Mouse (Mus musculus): ENCODE measurements at regions not wholly inside any gene's neighbourhood (a gene's known extent, or its start where the extent isn't known, plus 50 kb on each side); places are given as distances from the start of the nearest gene placed in this dataset.

GRCm38 (mm10) chr17:45889451-45889850, 142.7 kb downstream of the Vegfa start:
- no peaks in the 10 kb centered on the region for H3K36me3 ChIP-seq (ENCODE audit: control insufficient read depth, insufficient read depth, low read length)
- DNase-seq (no peak), ATAC-seq (ENCODE audit: low FRiP score, low TSS enrichment) (no peak)
- no peak overlapping the region for H3K4me3 ChIP-seq (replicated peaks; ENCODE audit: low read depth, low read length)
- no peak overlapping the region for H3K27ac ChIP-seq (replicated peaks; ENCODE audit: low read depth, low read length)
- H3K9me3 ChIP-seq (ENCODE audit: control insufficient read depth, low read length): no peaks in the 10 kb centered on the region
- no peaks in the 10 kb centered on the region for H3K27me3 ChIP-seq (ENCODE audit: control insufficient read depth, insufficient read depth, low read length)
- no peak overlapping the region for H3K4me2 ChIP-seq (ENCODE audit: low read length)
- H3K9ac ChIP-seq (replicated peaks; ENCODE audit: low read length): no peak overlapping the region
- WGBS: 63% methylated on average over 8 of the region's 8 CpGs
- H3K4me1 ChIP-seq (ENCODE audit: control insufficient read depth, insufficient read depth, low read length): 0 out of 2 replicates have a peak, but pooled peaks cover 5% of the 10 kb centered on the region

GRCm38 (mm10) chr17:45889051-45889450, 143.1 kb downstream of the Vegfa start:
- DNase-seq (no peak), ATAC-seq (ENCODE audit: low FRiP score, low TSS enrichment) (no peak)
- Histone ChIP-seq H3K36me3 (ENCODE audit: control insufficient read depth, insufficient read depth, low read length) (no peaks in the 10 kb centered on the region), H3K27me3 (ENCODE audit: control insufficient read depth, insufficient read depth, low read length) (no peaks in the 10 kb centered on the region), H3K9me3 (ENCODE audit: control insufficient read depth, low read length) (no peaks in the 10 kb centered on the region), H3K9ac (replicated peaks; ENCODE audit: low read length) (no peak overlapping the region), H3K4me3 (replicated peaks; ENCODE audit: low read depth, low read length) (no peak overlapping the region), H3K27ac (replicated peaks; ENCODE audit: low read depth, low read length) (no peak overlapping the region), H3K4me1 (ENCODE audit: control insufficient read depth, insufficient read depth, low read length) (0 out of 2 replicates have a peak, but pooled peaks cover 5% of the 10 kb centered on the region), H3K4me2 (ENCODE audit: low read length) (no peak overlapping the region)
- WGBS: 78% methylated on average over 7 of the region's 7 CpGs

GRCm38 (mm10) chr17:45886420-45887049, 145.6 kb downstream of the Vegfa start:
- no peak overlapping the region for H3K4me2 ChIP-seq (ENCODE audit: low read length)
- no peak for ATAC-seq (ENCODE audit: low FRiP score, low TSS enrichment)
- DNase-seq: peak; percentile 49
- no peak overlapping the region for H3K27ac ChIP-seq (replicated peaks; ENCODE audit: low read depth, low read length)
- WGBS: 5% methylated on average over 17 of the region's 17 CpGs
- 0 out of 2 replicates have a peak, but pooled peaks cover 5% of the 10 kb centered on the region for H3K4me1 ChIP-seq (ENCODE audit: control insufficient read depth, insufficient read depth, low read length)
- H3K27me3 ChIP-seq (ENCODE audit: control insufficient read depth, insufficient read depth, low read length): no peaks in the 10 kb centered on the region
- no peaks in the 10 kb centered on the region for H3K9me3 ChIP-seq (ENCODE audit: control insufficient read depth, low read length)
- H3K36me3 ChIP-seq (ENCODE audit: control insufficient read depth, insufficient read depth, low read length): no peaks in the 10 kb centered on the region
- no peak overlapping the region for H3K4me3 ChIP-seq (replicated peaks; ENCODE audit: low read depth, low read length)
- H3K9ac ChIP-seq (replicated peaks; ENCODE audit: low read length): no peak overlapping the region

GRCm38 (mm10) chr17:45885461-45886336, 146.5 kb downstream of the Vegfa start:
- H3K9ac ChIP-seq (replicated peaks; ENCODE audit: low read length): no peak overlapping the region
- H3K36me3 ChIP-seq (ENCODE audit: control insufficient read depth, insufficient read depth, low read length): no peaks in the 10 kb centered on the region
- WGBS: 75% methylated on average over 24 of the region's 24 CpGs
- H3K27me3 ChIP-seq (ENCODE audit: control insufficient read depth, insufficient read depth, low read length): no peaks in the 10 kb centered on the region
- H3K27ac ChIP-seq (replicated peaks; ENCODE audit: low read depth, low read length): no peak overlapping the region
- H3K9me3 ChIP-seq (ENCODE audit: control insufficient read depth, low read length): no peaks in the 10 kb centered on the region
- DNase-seq (no peak), ATAC-seq (ENCODE audit: low FRiP score, low TSS enrichment) (no peak)
- no peak overlapping the region for H3K4me2 ChIP-seq (ENCODE audit: low read length)
- H3K4me1 ChIP-seq (ENCODE audit: control insufficient read depth, insufficient read depth, low read length): 0 out of 2 replicates have a peak, but pooled peaks cover 5% of the 10 kb centered on the region
- H3K4me3 ChIP-seq (replicated peaks; ENCODE audit: low read depth, low read length): no peak overlapping the region

GRCm38 (mm10) chr17:45884021-45884722, 148.0 kb downstream of the Vegfa start:
- ATAC-seq (ENCODE audit: low FRiP score, low TSS enrichment) (no peak), DNase-seq (no peak)
- 78% methylated on average over 9 of the region's 9 CpGs for WGBS
- no peaks in the 10 kb centered on the region for H3K27me3 ChIP-seq (ENCODE audit: control insufficient read depth, insufficient read depth, low read length)
- H3K4me2 ChIP-seq (ENCODE audit: low read length): no peak overlapping the region
- H3K4me3 ChIP-seq (replicated peaks; ENCODE audit: low read depth, low read length): no peak overlapping the region
- H3K4me1 ChIP-seq (ENCODE audit: control insufficient read depth, insufficient read depth, low read length): 0 out of 2 replicates have a peak, but pooled peaks cover 5% of the 10 kb centered on the region
- H3K27ac ChIP-seq (replicated peaks; ENCODE audit: low read depth, low read length): no peak overlapping the region
- H3K9me3 ChIP-seq (ENCODE audit: control insufficient read depth, low read length): no peaks in the 10 kb centered on the region
- no peak overlapping the region for H3K9ac ChIP-seq (replicated peaks; ENCODE audit: low read length)
- no peaks in the 10 kb centered on the region for H3K36me3 ChIP-seq (ENCODE audit: control insufficient read depth, insufficient read depth, low read length)

GRCm38 (mm10) chr17:45882682-45883081, 149.0 kb upstream of the 1600014C23Rik start:
- H3K27ac ChIP-seq (replicated peaks; ENCODE audit: low read depth, low read length): no peak overlapping the region
- H3K4me1 ChIP-seq (ENCODE audit: control insufficient read depth, insufficient read depth, low read length): 0 out of 2 replicates have a peak, but pooled peaks cover 5% of the 10 kb centered on the region
- no peak overlapping the region for H3K4me3 ChIP-seq (replicated peaks; ENCODE audit: low read depth, low read length)
- H3K9me3 ChIP-seq (ENCODE audit: control insufficient read depth, low read length): no peaks in the 10 kb centered on the region
- no peak overlapping the region for H3K9ac ChIP-seq (replicated peaks; ENCODE audit: low read length)
- H3K36me3 ChIP-seq (ENCODE audit: control insufficient read depth, insufficient read depth, low read length): no peaks in the 10 kb centered on the region
- ATAC-seq (ENCODE audit: low FRiP score, low TSS enrichment) (no peak), DNase-seq (no peak)
- no peaks in the 10 kb centered on the region for H3K27me3 ChIP-seq (ENCODE audit: control insufficient read depth, insufficient read depth, low read length)
- WGBS: 81% methylated on average over 3 of the region's 3 CpGs
- H3K4me2 ChIP-seq (ENCODE audit: low read length): no peak overlapping the region

- H3K36me3 ChIP-seq (ENCODE audit: control insufficient read depth, insufficient read depth, low read length): no peaks in the 10 kb centered on the region
- WGBS: 96% methylated on average over 9 of the region's 9 CpGs
Measured at GRCm38 (mm10) chr17:45881284-45881683, 147.6 kb upstream of the 1600014C23Rik start.

GRCm38 (mm10) chr17:45880761-45881160, 147.1 kb upstream of the 1600014C23Rik start:
- H3K27ac ChIP-seq (replicated peaks; ENCODE audit: low read depth, low read length): no peak overlapping the region
- no peaks in the 10 kb centered on the region for H3K36me3 ChIP-seq (ENCODE audit: control insufficient read depth, insufficient read depth, low read length)
- H3K9ac ChIP-seq (replicated peaks; ENCODE audit: low read length): no peak overlapping the region
- no peak overlapping the region for H3K4me2 ChIP-seq (ENCODE audit: low read length)
- WGBS: 90% methylated on average over 6 of the region's 6 CpGs
- no peak overlapping the region for H3K4me3 ChIP-seq (replicated peaks; ENCODE audit: low read depth, low read length)
- ATAC-seq (ENCODE audit: low FRiP score, low TSS enrichment) (no peak), DNase-seq (no peak)
- no peaks in the 10 kb centered on the region for H3K9me3 ChIP-seq (ENCODE audit: control insufficient read depth, low read length)
- no peaks in the 10 kb centered on the region for H3K27me3 ChIP-seq (ENCODE audit: control insufficient read depth, insufficient read depth, low read length)
- no peaks in the 10 kb centered on the region for H3K4me1 ChIP-seq (ENCODE audit: control insufficient read depth, insufficient read depth, low read length)

More at GRCm38 (mm10) chr17:45881284-45881683, 147.6 kb upstream of the 1600014C23Rik start:
- no peak for DNase-seq
- Histone ChIP-seq H3K4me1 (ENCODE audit: control insufficient read depth, insufficient read depth, low read length) (0 out of 2 replicates have a peak, but pooled peaks cover 1% of the 10 kb centered on the region), H3K9ac (replicated peaks; ENCODE audit: low read length) (no peak overlapping the region), H3K27me3 (ENCODE audit: control insufficient read depth, insufficient read depth, low read length) (no peaks in the 10 kb centered on the region), H3K9me3 (ENCODE audit: control insufficient read depth, low read length) (no peaks in the 10 kb centered on the region), H3K4me3 (replicated peaks; ENCODE audit: low read depth, low read length) (no peak overlapping the region), H3K27ac (replicated peaks; ENCODE audit: low read depth, low read length) (no peak overlapping the region), H3K4me2 (ENCODE audit: low read length) (no peak overlapping the region)
- no peak for ATAC-seq (ENCODE audit: low FRiP score, low TSS enrichment)

All from midbrain, embryonic 14.5 days (tissue).